ENCODE assay signal across 8 mouse cellular contexts in genomic region chr6:113046041-113046975, GRCm38 (mm10). TPM values are rescaled to one million over a fixed set of nuclear protein-coding genes. Genes with fewer than 3 reads are reported as not detected.
DNase-seq lines count a peak whose midpoint lies in the region; ATAC-seq and TF ChIP-seq lines count a peak whose summit lies in the region.

Gene Thumpd3 (plus strand): TSS chr6:113046225.

- peaks cover 14% of the 10 kb centered on the region for H3K4me1 ChIP-seq in bone marrow macrophage, adult 2 months (ENCODE audit: control insufficient read depth, insufficient read depth, low read length)
- H3K4me1 ChIP-seq in embryonic fibroblast, embryonic 13.5 days (ENCODE audit: control insufficient read depth, insufficient read depth, low read length), result peaks cover 4% of the 10 kb centered on the region
- peaks cover 20% of the 10 kb centered on the region for H3K4me1 ChIP-seq in heart, embryonic 10.5 days
- peaks cover 17% of the 10 kb centered on the region for H3K4me1 ChIP-seq in kidney, embryonic 15.5 days

- H3K9ac ChIP-seq in kidney, embryonic 15.5 days, result peak within 1 kb of the TSS; percentile 70

- DNase-seq in A20 (ENCODE audit: low read depth, low spot score) (peak; percentile 98), liver (peak; percentile 97)
- DNase-seq in heart, embryonic 10.5 days (ENCODE audit: low spot score), result peak; percentile 99
- DNase-seq in spleen, postnatal 4 days (ENCODE audit: low spot score in 2 of 2), result peak; percentile 95 to 97

- H3K9me3 ChIP-seq in heart, embryonic 10.5 days, result no peaks in the 10 kb centered on the region
- H3K9me3 ChIP-seq in kidney, embryonic 15.5 days (replicated peaks), result no peaks in the 10 kb centered on the region

- peak within 1 kb of the TSS; percentile 94 for H3K27ac ChIP-seq in bone marrow macrophage, adult 2 months (ENCODE audit: insufficient read depth, low read depth, low read length)
- peak within 1 kb of the TSS; percentile 89 for H3K27ac ChIP-seq in embryonic fibroblast, embryonic 13.5 days (ENCODE audit: insufficient read depth, low read length)
- peak within 1 kb of the TSS; percentile 92 for H3K27ac ChIP-seq in heart, embryonic 10.5 days
- H3K27ac ChIP-seq in kidney, embryonic 15.5 days, result peak within 1 kb of the TSS; percentile 94

- H3K27me3 ChIP-seq in heart, embryonic 10.5 days (ENCODE audit: insufficient read depth, poor library complexity, severe bottlenecking), result no peaks in the 10 kb centered on the region
- H3K27me3 ChIP-seq in kidney, embryonic 15.5 days, result no peaks in the 10 kb centered on the region

- under 1% methylated on average over 59 of the region's 59 CpGs for WGBS in heart, embryonic 10.5 days
- under 1% methylated on average over 59 of the region's 59 CpGs for WGBS in kidney, embryonic 15.5 days

- TF ChIP-seq POLR2A in bone marrow macrophage, adult 2 months (IDR thresholded peaks at IDR 0.05; ENCODE audit: borderline replicate concordance, low read depth, low read length), result 0 out of 2 replicates have a peak, but pooled peaks have one; percentile 42
- peak; percentile 95 for TF ChIP-seq POLR2A in embryonic fibroblast, embryonic 13.5 days (IDR thresholded peaks at IDR 0.05; ENCODE audit: low read depth, low read length)

- peak; percentile 99 for ATAC-seq in kidney, embryonic 15.5 days (replicated peaks; ENCODE audit: low FRiP score)
- ATAC-seq in monocyte, adult 5-6 weeks (replicated peaks; ENCODE audit: insufficient number of reproducible peaks, low FRiP score, low TSS enrichment, poor library complexity, severe bottlenecking), result peak; percentile 96

- peak within 1 kb of the TSS; percentile 94 for H3K4me3 ChIP-seq in bone marrow macrophage, adult 2 months (ENCODE audit: insufficient read depth, low read length)
- H3K4me3 ChIP-seq in embryonic fibroblast, embryonic 13.5 days (ENCODE audit: insufficient read depth, low read length), result peak within 1 kb of the TSS; percentile 92
- H3K4me3 ChIP-seq in heart, embryonic 10.5 days, result peak within 1 kb of the TSS; percentile 76
- peak within 1 kb of the TSS; percentile 76 for H3K4me3 ChIP-seq in kidney, embryonic 15.5 days (replicated peaks)

- peaks cover 29% of the 10 kb centered on the region for H3K36me3 ChIP-seq in heart, embryonic 10.5 days
- H3K36me3 ChIP-seq in kidney, embryonic 15.5 days, result peaks cover 26% of the 10 kb centered on the region

- H3K4me2 ChIP-seq in kidney, embryonic 15.5 days, result peak within 1 kb of the TSS; percentile 83

- TF ChIP-seq CTCF in bone marrow macrophage, adult 2 months (IDR thresholded peaks at IDR 0.05; ENCODE audit: low read depth, low read length), result no peak
- TF ChIP-seq CTCF in embryonic fibroblast, embryonic 13.5 days (IDR thresholded peaks at IDR 0.05; ENCODE audit: borderline replicate concordance, insufficient read depth, low read length), result no peak

RNA-seq across cellular contexts. Expression of gene Thumpd3, which starts in this region (rescaled TPM):
- polyA plus RNA-seq in bone marrow macrophage, adult 2 months (2012; ENCODE audit: insufficient read depth, insufficient read length, missing spikeins), result 28.4 and 29.5 TPM in 2 replicates
- polyA plus RNA-seq in embryonic fibroblast, embryonic 13.5 days (2011; ENCODE audit: insufficient read length, low read depth, missing spikeins), result 32.1 and 33.5 TPM in 2 replicates
- polyA plus RNA-seq in heart, embryonic 10.5 days (2016; fragmentation: Nextera tagmentation; extraction: Ambion mirVana), result 51.7 and 54.8 TPM in 2 replicates
- 46.6 and 47.0 TPM in 2 replicates for polyA plus RNA-seq in kidney, embryonic 15.5 days (2015; fragmentation: Nextera tagmentation; extraction: Ambion mirVana)
- 43.8 to 77.0 TPM (median 65.1 TPM) in 3 replicates for total RNA-seq in monocyte, adult 5-6 weeks (2017)

Comparison
In these comparisons a context has a peak if more than half of its experiments do, and no peak if none do; other contexts are left out.
1. Peak in every context shown above with its lines: DNase-seq, ATAC-seq, H3K4me3 ChIP-seq and H3K27ac ChIP-seq.